Mouse (Mus musculus) cerebellum, adult 18-20 months (tissue): ENCODE results near the gene Scyl1.
A peak's percentile ranks its signal among the peaks of the same experiment; 100 is the strongest.

Experiments
- DNase-seq, 2 experiments: peaks; one replicate each; pipeline ENCODE4 v3.0.0; 2021

Scyl1 gene

DNA sequence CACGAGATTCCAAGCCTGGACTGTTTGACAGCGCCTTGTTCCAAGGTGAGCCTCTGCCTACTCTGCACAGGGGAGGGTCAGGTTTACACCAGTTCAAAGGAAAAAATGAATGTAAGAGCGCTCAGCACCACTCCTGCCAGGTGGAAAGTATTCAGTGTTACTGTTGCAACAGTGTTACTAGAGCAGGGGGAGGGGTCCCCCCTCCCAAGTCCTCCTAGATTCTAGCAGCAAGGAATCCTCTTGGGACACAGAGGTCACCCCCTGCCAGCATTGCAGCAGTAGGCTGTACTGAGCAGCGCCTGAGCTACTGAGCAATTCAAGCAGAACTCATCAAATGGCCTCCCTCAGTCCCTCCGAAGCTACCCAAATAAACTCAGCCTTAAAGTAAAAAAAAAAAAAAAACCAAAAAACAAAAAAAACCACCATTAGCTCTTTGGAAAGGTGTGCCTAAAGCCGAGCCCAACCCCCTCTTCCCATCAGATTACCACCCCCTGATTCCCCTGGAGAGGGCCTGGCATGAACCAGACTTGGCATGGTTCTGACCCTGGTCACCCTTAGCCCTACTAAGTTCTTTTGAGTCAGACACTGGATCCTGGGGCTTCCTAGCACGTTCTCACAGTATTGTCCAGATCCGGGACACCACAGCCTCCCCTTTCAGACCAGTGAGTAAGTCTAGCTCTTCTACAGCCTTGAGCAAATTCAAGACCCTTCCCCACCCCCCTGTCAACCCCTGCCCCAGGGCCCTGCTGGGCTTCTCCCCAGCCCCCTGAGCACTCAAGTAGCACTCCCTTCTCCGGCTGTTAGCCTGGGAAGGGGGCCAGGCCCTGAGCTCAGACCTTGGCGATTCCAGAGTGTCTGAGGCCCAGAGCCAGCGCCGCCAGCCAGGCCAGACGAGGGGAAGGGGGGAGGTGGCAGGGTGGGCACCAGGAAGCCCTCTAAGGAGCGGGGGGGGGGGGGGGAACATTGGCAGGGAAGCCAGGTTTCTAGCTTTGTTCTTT lies 30.6 kb downstream of the Scyl1 start, which contains the start of gene Ltbp3:
Ltbp3 (plus strand) TSS at position 585 of the 998 bp plus-strand sequence.
- peak; percentile 74 to 77 for DNase-seq

DNA sequence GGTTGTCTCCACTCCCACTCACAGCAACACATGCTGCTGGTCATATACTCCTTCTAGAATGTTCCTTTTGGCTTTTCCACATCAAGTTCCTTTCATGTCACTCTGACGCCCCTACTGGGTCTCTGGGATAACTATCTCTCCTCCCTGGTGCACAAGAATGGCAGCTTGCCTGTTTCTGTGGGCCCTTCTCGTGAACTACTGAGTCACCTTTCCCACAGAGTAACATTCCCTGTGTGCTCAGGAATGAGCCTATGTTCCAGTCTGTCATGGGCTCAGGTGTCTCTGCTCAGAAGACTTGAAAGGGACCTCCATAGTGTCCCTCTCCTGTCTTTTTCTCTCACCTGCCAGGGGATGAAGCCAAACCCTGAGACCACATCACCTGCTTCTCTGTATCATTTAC lies 31.8 kb downstream of the Scyl1 start:
- no peak for DNase-seq

DNA sequence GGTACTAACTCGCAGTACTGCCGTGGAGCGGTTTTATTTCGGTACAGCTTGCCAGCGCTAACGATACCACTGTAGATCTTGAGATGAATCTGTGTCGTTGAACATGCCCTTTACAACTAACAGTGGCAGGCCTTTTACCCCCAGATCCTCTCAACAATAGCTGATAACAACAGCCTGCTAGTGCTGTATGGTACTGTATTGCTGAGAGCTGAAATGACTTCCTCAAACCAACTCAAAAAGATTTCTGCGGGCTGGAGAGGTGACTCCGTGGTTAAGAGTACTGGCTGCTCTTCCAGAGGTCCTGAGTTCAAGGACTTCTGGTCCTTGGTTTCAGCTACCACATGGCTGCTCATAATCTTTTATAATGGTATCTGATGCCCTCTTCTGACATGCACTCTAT lies 36.9 kb downstream of the Scyl1 start:
- no peak for DNase-seq

DNA sequence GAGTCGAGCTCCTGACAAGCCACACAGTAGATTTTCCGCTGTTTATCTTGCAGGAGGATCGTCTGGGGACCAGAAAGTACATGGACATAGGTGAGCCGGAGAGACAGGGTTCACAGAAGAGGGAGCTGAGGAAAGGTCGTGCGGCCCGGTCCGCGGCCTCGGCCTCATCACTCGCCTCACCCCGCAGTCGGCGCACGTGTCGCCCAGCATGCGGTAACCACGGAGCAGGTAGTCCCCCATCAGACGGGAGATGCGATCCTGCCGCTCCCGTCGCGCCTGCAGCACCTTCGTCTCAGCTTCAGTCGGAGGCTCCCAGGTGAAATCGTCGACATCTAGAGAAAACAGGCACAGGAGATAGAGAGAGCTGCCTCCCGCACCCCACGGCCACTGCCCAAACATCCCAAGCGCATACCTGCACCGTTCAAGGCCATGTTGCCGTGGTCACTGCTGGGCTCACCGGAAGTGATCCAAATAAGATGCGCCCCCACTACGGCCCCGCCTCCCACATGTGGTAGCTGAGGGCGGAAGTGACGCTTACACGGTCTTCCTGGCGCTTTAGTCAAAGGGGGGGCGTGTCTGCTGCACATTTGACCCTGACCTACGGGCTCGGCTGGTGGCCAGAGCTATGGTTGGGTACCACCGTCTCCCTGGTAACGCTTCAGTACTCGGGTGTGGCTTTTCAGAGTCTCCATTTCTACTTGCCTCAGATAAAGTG lies 39.8 kb downstream of the Scyl1 start:
- DNase-seq = peak; percentile 93 to 95

DNA sequence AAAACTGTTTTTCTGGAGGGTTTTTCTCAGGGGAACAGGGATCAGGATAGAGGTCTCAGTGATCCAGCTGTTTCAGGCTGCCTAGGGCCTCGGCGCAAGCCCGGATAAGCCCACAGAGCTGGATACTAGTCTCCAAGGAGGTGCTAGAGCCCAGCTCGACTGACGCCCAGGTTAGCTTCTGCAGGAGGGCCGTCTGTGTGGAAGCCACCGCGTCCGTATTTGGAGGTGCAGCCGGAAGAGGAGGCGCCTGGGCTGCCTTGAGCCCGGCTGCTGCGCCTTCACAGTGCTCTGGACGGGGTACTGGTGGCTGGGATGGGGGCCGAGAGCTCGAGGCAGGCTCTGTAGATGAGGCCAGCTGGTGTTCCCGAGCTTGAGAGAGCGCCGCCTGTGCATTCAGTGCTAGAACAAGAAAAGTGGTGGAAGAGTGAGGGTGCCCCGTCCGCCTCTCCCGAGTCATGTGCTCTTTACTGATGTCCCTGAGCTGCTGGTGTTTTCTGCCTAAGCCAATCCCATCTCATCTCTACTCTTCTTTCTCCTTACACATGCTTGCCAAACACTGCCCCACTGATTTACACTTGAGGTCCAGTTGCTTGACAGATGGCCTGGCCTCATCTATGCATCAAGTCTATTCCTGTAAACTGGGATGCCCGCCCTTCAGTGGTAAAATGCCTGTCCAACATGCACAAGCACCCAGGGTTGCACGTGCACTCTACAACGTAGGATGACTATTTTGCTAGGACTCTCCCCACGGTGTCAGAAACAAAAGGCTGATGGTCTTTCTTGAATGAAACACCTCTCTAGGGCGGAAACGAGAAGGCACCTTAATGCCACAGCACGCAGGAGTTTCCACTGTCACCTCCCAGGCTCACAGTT lies 40.7 kb downstream of the Scyl1 start:
- peak; percentile 62 to 69 for DNase-seq

DNA sequence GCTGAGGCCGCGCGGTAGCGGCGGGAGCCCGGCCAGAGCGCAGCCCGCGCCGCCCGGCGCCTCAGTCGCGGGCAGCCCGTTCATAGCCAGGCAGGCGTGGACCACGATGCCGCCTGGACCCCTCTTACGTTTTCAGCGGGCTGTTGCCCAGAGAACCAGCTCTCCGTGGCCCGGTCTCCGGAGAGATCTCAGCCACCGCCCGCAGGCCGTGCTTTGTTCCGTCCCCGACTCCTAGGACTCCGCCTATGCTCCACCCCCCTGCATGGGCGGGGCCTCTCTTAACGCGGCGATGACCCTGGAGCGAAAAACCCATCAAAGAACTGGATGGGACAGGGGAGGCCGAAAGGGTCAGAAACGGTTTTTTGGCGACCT lies 41.8 kb downstream of the Scyl1 start, which contains the start of gene Fam89b:
Fam89b (minus strand) TSS at position 210 of the 372 bp plus-strand sequence.
- DNase-seq = peak; percentile 85 to 90

DNA sequence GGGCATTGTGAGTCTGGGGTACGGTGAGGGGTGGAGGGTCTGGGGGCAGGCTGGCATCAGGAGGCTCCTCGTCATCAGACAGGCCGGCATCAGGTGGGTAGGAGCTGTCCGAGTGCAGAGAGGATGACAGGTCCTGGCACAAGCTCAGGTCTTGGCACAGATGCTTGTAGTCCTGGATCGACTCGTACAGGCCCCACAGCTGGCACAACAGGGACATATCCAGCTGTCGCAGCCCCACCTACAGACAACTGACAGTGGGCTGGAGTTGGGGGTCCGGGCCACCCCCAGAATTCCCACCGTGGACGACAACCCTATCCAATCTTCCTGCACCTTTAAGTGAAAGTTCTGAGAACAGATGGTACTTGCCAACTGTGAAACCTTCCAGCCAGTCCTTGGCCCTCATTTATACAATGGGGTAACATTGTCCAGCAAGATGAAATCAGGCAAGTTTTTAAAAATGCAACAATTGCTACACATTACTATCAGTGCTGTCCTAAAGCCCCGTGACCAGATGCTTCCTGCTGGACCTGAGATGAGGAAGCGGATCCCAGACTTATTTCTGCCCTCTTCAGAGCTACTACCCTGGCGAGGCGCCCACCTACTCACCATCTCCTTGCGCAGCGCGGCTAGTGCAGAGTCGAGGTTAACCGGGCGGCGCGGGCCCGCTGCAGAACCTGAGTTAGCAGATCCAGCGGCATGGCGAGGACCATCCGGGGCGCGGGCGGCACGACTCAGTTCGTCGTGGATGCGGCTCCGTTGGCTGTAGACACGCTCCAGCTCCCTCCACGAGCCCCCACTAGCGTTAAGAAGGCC lies 42.4 kb downstream of the Scyl1 start:
- peak; percentile 53 to 68 for DNase-seq

DNA sequence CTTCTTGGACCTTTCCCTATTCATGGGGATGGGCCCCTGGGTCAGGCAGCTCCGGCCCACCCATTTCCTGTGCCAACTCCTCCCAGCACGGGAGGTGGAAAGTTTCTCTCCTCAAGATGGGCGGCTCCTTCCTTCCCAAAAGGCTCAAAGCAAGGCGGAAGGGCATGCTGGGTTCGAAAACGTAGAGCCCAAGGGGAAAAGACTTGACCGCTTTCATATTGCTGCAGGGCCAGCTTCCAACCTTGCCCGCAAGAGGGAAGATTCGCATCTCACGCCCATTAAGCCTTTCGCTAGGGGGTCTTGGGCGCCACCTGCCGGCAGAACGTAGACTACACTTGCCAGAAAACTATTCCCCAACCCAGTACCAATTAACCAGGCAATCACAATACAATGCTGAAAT lies 43.5 kb downstream of the Scyl1 start:
- peak; percentile 86 to 89 for DNase-seq

DNA sequence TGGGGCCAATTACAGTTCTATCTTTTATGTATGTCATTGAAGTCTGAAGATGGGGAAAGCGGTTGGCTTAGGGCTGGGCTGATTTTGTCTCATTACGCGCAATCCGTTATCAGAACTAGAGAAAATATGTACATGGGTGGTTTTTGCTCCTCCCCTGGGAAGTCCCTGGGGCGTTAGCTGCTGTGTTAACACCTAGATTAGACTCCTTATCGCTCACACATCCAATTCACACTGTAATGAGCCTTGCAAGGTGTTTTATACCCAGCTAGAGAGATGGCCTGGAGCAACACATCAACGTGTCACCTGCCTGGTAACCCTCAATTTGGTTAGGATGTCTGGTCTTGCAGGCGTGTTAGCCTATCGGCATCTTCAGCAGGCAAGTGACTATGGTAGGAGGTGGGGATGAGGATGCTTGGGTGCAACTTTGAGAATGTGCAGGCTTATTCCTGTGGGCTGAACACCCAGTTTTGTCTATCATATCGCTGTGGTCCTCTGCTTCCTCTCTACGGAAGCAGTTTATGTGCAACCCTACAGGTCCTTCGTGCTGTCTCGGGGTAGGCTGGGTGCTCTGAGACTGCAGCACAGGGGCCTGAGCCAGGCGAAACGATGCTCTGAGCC lies 44.1 kb downstream of the Scyl1 start:
- no peak for DNase-seq

DNA sequence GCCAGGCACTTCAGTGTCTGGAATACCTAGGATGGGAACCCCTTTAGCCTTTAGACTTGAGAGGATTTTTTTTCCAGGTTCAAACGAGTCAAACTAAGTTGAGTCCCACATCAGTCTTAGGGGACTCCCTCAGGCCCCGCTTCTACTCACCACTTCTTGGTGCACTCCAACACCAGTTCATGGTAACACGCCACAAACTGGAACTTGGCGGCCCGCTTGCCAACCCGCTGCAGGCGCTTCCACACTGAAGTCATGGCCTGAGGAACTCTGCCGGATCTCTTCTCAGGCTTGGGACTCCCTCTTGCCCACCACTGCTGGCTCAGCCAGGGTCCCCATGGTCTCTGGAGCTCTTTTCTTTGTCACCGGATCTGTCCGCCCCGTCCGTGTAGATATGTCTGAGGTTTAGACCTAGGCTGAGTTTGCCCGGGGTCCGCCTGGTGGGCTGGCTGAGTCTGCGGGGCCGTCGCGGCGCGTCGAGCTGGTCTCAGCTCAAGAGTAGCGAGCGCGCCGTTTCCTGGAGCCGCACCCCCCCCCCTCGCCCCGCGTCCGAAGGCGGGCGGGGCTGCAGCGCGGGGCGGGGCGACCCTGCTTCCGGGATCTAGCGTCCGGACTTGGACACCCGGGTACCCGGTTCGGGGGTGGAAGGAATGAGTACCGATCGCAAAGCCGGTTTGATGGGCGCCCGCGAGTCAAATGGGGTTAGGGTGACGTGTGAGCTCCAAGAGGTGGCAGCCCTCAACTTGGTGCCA lies 45.3 kb downstream of the Scyl1 start, which contains the start of gene Ehbp1l1:
Ehbp1l1 (minus strand) TSS at position 551 of the 749 bp plus-strand sequence.
- DNase-seq = no peak

DNA sequence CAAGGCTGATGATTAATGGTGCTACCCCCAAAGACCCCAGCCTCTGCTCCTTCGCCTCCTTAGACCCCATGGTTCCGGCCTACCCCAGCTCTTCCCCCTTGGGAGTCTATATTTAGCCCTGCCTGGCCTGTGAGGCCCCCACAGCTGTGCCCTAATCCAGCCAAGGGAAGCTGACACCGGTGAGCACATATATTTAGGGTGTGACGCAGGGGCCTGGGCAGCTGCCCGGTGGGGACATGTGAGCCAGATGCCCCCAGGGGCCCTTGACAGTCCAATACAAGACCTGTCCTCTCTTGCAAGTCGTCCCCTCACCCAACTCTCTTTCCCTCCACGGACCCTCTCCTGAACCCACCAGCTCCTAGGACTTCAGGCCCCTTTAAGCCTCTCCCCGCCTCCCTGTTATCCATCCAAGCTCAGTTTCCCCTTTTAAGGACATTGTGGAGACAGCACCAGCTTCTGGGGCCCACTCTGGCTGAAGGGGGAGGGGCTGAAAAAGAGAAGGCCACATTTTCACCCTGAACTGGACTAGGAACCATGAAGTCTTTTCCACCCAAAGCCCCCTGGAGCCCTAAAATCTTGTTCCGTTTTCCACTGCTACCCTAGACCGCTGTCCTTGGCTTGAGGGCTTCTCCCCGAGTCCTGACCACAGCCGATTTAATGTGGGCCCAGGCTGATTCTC lies 46.1 kb downstream of the Scyl1 start:
- DNase-seq = no peak

DNA sequence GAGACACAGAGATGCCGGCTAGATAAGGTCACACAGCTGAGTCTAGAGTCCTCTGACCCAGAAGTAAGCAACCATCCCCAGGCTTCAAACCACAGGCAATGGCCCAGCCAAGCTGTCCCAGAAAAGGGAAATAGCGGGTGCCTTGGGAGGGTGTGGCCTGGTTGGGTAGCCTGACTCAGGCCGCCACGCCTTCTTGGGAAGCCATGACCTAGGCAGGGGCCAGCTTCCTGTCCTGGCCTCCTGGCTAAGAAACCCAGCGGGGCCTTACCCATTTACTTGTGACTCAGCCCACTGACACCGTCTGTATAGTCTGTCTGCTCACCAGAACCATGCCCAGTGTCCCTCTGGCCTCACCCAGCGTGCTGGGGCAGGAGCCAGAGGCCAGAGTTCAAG lies 46.7 kb downstream of the Scyl1 start:
- DNase-seq = no peak

DNA sequence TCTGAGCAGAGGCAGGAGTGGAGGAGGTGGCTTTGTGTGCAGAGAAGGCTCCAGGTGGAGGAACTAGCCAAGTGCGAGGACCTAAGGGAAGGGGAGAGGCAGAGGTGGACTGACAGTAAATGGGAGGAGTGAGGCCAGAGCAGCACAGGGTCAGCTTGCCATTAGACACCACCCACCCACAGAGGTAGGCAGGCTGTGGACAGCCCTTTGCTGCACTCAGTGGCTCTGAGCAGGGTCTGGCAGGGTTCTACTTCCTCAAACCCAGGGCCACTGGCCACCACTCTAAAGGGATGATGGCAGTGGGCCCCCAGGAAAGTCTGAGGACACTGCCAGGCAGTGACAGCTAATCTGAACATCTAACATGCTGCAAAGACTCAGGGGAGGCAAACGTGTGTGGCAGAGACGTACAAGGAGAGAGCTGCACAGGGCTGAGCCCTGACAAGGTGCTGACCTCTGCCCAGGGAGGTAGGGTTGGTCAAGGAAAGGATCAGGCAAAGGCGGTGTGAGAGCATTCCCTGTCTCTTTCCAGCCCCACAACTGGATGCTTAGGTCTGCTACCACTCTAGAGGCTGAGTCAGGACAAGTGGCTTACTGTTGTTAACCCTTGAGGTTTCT lies 47.2 kb downstream of the Scyl1 start:
- DNase-seq = no peak

DNA sequence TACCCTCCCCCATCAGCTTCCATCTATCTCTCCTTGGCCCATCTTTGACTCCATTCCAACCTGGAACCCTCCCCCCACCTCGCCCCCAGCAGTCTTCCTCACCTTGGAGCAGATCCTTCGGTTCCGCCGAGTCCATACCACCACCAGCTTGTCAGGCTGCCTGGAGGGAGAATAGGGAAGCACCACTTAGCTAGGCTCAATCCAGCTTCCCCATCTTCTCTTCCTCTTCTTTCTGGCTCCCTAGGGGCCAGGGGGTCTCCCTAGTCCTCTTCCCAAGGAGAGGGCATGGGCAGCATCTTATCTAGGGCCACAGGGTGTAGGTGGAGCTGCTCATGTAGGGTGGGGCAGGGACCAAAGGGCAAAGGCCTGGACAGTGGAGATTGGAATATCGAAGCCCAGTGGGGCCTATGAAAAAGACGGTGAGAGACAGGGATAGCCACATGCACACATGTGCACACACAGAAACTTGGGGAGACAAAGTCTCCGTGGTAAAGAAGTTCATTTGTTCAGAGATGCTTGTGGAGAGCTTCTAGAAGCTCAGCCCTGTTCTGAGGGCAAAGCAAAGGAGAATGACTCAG lies 48.3 kb downstream of the Scyl1 start:
- DNase-seq = no peak

DNA sequence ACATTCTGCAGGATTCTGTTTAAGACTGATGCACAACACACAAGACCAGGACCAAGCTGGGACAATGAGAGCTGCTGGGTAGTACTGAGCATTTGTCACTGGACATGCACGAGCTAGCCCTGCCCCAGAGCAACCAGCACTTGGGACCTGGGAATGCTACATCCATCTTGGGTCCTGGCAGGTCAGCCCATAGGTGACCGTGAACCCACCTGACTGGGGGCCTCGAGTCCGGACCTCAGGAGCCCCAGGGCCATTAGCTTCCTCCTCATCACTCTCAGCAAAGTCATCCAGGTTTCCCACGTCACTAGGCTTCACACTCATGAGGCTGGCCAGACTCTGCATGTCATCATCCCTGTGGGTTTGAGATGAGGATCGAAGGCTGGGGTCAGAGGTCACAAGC lies 50.0 kb downstream of the Scyl1 start:
- DNase-seq = no peak

DNA sequence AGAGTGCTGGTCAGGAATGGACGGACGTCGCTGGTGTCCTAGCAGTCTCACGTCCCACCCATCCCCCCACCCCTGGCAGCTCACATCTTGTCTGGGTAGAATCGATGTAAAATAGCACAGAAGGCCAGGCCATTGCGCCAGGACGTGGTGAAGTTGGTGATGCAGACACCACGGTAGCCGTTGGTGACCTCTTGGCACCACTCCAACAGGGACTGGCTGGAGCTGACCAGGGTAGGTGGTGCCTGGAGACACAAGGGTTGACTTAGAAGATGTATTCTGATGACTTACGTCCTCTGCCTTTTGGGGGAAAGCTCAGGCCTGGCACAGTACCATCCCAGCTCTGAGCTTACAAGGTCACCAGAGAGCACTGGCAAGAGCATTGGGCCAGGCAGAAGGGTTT lies 54.3 kb downstream of the Scyl1 start:
- peak in 1 of 2 experiments; percentile 23 for DNase-seq

DNA sequence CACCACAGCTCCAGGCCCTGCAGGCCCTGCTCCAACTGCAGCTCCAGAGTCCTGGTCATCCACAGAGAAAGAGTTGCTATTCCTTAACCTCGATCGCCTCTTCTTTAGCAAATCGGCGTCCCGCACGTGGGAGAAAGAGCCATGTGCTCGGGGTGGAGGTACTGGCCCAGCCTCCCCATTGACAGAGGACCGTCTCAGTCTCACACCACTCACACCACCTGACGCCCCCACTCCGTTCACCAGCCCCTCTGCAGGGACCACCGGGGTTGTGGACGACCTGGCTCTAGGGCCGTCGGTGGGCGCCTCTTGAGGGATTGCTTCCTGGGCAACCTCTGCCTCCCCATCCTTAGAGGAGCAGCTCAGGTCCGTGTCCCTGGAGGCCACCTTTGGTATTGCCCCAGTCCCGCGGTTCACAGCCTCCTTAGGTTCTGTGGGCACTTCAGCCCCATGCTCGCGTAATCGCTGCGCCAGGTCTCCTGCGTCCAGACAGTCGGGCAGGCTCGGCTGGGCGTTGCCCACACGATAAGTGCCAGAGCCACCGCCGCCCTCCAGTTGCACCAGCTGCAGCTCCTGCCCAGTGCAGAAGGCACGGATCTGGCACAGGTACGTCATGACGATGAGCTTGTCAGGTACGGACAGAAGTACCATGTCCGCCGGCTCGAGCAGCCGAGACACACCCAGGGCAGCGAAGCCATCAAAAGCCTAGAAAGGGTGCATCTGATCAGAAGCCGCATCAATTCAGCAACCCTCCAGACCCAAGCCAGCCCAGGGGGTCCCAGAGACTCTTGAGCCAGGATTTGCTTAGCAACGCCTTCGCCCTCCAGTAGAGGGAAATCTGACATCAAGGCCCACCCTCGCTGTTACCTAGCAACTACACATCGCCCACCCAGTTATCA lies 55.2 kb downstream of the Scyl1 start:
- DNase-seq = peak; percentile 56

DNA sequence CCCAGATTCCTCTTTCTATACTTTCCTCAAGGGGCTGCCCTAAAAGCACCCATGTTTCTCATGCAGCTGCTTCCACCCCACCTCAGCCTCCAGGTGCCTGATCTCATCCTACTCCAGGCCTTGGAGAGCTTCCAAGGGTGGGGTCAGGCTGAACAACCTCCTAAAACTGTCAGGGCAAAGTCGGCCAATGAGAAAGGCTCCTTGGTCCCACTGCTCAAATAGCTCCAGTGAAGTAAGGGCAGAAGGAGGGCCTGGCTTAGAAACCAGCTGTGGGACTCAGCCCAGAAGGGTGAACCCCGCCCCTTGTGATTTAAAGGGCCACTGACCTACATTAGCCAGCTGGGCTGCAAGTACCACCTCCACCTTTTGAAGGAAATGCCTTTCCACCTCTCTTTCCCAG lies 57.5 kb downstream of the Scyl1 start:
- DNase-seq = no peak
